Mouse (Mus musculus): ENCODE results near the gene Nell2.
A peak's percentile ranks its signal among the peaks of the same experiment; 100 is the strongest.

Gene Nell2

GRCm38 (mm10) chr15:95467195-95467594 is 61.2 kb downstream of the Nell2 start:
- no peak for DNase-seq

- peak; percentile 70 for DNase-seq
Observed at GRCm38 (mm10) chr15:95460041-95460566, 68.3 kb downstream of the Nell2 start.

GRCm38 (mm10) chr15:95444586-95444985 is 83.8 kb downstream of the Nell2 start:
- no peak for DNase-seq

GRCm38 (mm10) chr15:95437740-95438139 is 90.6 kb downstream of the Nell2 start:
- DNase-seq: no peak

GRCm38 (mm10) chr15:95436261-95436660 is 92.1 kb downstream of the Nell2 start:
- no peak for DNase-seq

- no peak for DNase-seq
Observed at GRCm38 (mm10) chr15:95431156-95431799, 97.1 kb downstream of the Nell2 start.

- no peak for DNase-seq
Observed at GRCm38 (mm10) chr15:95430000-95430399, 98.4 kb downstream of the Nell2 start.

- no peak for DNase-seq
Observed at GRCm38 (mm10) chr15:95428003-95428663, 100.2 kb downstream of the Nell2 start.

GRCm38 (mm10) chr15:95425085-95425484 is 103.3 kb downstream of the Nell2 start:
- no peak for DNase-seq

GRCm38 (mm10) chr15:95422226-95422950 is 106.0 kb downstream of the Nell2 start:
- DNase-seq: no peak

GRCm38 (mm10) chr15:95418641-95419040 is 109.7 kb downstream of the Nell2 start:
- DNase-seq: no peak

- no peak for DNase-seq
Observed at GRCm38 (mm10) chr15:95411949-95412741, 116.2 kb downstream of the Nell2 start.

GRCm38 (mm10) chr15:95410213-95410843 is 118.0 kb downstream of the Nell2 start:
- no peak for DNase-seq

- no peak for DNase-seq
Observed at GRCm38 (mm10) chr15:95390347-95390746, 138.0 kb downstream of the Nell2 start.

- DNase-seq: peak; percentile 43
Observed at GRCm38 (mm10) chr15:95388950-95389349, 139.4 kb downstream of the Nell2 start.

- no peak for DNase-seq
Observed at GRCm38 (mm10) chr15:95380859-95381258, 147.5 kb downstream of the Nell2 start.

- peak; percentile 54 for DNase-seq
Observed at GRCm38 (mm10) chr15:95370720-95371395, 157.5 kb downstream of the Nell2 start.

- no peak for DNase-seq
Observed at GRCm38 (mm10) chr15:95368185-95368584, 160.2 kb downstream of the Nell2 start.

GRCm38 (mm10) chr15:95366506-95366905 is 161.9 kb downstream of the Nell2 start:
- DNase-seq: no peak

GRCm38 (mm10) chr15:95354806-95355205 is 173.6 kb downstream of the Nell2 start:
- no peak for DNase-seq
